Mouse (Mus musculus) lung, postnatal 25 days (tissue): ENCODE results near the gene Dars.

Experiments
- DNase-seq: peaks from one replicate; pipeline ENCODE4 v3.0.0; 2022; ENCODE audit warnings: low spot score

Gene Dars

DNA sequence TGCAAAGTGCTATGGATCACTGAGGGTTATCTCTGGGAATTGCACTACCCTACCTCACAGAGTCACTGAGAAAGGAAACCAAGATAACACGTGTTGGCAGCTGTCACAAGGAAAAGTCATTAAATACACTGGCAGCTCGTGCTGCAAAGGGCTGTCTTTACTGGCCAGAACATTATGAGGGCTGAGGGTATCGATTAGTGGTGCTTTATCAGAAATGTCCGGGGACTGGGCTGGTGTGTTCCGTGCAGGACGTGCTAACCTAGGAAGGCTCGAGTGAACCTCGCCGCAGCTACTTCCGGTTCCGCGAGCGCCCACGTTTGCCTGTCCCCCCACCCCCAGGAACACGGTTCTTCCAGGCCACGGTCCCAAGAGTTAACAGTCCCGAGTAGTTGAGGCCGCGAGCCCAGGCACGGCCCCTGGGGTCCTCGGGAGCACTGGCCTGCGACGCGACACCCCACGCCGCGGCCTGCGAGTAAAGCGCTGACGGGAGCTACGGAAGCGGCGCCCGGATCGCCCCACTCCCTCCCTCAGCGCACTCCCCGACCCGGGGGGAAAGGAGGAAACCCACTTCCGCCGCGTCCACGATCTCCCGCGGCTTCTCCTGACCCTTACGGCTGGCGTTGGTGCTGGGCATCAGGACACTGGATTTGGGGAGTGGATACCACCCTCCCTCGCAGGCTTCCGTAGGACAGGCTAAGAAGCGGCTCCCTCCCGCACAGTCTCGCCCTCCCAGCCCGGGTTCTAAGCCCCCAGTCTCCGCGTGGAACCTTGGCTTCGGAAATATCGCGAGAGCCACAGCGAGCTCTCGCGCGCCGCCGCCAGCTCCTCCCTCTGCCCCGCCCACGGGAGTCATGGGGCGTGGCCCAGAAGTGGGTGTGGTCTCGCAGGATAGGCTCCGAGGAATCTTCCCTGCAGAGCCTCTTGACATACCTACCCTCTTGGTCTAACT lies at the start of gene Dars:
TSS of gene Dars (minus strand) at position 785 of the 949 bp plus-strand sequence.
- DNase-seq: peak; percentile 93

DNA sequence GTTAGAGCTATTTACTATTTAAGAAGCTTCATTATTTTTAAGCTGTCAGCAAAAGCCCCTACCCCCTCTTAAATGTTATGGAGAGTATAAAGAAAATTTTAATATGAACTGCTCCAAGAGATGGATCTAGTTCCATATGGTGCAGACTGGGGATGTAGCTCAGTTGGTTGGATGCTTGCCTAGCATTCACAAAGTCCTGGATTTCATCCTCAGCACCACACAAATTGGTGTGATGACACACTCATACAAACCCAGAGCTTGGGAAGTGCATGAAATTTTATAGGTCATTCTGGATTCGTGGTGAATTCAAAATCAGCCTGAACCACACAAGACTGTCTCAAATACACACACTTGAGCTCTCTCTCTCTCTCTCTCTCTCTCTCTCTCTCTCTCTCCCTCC lies 49.7 kb upstream of the Dars start:
- DNase-seq: no peak

DNA sequence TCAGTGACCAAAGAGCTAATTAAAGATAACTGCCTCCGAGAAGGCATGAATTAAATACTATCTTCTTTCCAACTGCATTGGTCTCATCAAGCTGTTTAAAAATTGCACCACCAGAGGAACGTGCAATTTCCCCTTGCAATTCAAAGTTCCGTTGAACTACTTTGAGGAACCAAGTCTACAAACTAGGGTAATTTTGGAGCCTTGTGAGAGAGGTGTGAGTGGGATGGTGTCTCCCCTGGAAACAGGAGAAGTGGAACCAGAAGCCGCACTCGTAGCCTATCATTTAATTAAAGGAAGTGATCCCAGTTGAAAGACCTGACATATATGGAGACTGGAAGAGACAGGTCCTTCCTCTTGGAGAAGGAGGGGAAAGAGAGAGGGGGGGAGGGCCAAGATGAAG lies 46.3 kb upstream of the Dars start:
- DNase-seq: no peak

DNA sequence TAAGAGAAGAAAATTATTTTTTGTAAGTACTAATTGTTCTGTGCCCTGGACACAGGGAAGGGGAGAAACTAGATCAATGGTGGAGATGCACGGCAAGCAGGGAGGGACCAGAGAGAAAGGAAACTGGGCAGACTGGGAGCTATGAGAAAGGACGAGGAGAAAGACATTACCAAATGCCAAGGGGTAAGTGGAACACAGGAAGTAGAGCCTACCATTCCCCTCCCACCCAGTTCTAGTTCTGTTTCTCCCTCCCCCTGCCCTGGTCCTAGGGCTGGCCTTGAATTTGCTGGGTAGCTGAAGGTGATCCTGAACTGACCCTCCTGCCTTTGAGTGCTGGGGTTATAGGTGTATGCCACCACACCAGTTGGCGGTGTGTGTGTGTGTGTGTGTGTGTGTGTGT lies 45.2 kb upstream of the Dars start:
- DNase-seq: no peak

DNA sequence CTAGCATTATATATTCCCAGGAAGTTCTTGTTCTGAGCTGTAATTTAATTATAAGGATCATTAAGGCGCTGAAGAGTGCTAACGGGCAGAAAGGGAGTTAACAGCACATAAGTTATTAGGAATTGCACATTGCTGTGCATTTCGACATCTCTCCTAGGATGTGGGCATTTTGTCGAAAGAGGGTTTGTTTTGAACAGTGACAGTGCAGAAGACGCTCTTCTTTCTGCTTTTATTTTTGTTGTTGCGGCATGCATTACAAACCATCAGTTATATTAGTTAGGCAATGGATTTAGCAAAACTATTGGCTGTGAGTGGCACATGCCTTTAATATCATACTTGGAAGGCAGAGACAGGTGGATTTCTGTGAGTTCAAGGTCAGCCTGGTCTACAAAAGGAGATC lies 43.6 kb upstream of the Dars start:
- DNase-seq: no peak

DNA sequence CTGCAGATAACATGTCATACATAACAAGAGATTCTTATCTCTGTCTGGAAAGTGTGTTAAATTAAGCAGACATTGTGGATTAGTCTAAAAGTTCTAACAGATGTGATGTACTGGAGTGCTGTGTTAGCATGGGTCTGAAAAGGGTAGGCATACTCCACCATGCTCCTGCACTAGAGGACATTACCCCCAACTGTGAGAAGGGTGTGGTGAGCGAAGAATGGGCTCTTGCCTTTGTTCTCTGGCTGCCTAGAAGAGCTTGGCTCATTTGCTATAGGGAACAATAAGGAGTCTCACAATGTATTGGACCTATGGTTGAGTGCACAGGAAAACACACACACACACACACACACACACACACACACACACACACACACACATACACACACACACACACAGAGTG lies 42.3 kb upstream of the Dars start:
- DNase-seq: no peak

DNA sequence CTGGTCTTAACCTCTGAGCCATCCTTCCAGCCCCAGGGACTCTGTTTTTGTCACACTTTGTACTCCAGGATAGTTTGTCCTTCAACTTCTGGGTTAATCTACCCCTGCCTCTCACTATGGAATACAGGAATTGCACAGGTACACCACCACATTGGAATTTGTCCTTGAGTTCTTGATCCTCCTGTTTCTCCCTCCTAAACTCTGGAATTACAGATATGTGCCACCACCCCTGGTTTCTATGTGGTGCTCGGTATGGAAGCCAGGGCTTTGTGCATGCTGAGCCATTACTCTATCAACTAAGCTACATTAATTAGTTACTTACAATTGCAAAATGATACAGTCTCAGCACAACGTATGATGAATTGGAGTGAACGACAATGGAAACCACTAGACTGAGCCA lies 41.8 kb upstream of the Dars start:
- no peak for DNase-seq

DNA sequence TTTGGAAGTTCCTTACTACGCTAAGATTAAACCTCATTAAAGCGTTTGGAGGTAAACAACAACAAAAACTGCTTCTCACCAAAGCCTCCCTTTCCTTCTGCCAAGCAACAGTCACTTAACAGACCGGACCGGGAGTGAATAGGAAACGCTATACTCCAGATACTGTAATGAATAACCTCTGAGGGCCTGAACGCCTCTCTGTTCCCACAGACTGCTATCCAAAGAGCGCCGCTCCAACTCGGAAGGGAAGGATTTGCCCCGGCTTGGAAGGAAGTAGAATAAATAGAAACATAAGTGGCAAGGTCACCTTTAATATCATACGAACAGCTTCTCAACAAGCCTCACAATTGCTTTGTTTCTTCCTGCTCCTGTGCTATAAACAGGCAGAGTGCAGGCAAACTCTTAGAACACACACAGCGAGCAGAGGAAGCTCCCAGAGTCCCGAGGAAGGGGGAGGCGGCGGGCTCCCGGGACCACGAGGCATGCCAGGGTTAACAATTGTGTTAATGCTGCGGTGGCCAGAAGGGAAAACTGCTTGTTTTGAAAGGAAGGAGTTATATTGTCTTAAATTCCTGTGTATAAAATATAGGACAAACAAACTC lies 39.8 kb upstream of the Dars start:
- DNase-seq: peak; percentile 71

DNA sequence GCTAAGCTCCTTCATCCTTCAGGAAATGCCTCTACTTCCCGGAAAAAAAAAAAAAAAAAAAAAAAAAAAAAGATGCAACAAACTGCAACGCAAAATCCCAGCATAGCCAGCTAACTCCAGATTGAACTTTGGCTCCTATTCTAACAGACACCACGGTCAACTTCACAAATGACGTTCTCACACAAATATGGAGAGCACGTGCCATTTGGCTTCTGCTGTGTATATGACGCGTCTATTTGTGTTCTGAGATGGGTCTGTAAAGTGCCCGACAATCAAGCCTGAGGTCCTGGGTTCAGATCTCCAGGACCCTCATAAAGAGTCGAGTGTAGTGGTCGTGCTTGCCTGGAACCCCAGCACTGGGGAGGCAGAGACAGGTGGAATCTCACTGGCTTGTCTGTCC lies 39.1 kb upstream of the Dars start:
- no peak for DNase-seq

DNA sequence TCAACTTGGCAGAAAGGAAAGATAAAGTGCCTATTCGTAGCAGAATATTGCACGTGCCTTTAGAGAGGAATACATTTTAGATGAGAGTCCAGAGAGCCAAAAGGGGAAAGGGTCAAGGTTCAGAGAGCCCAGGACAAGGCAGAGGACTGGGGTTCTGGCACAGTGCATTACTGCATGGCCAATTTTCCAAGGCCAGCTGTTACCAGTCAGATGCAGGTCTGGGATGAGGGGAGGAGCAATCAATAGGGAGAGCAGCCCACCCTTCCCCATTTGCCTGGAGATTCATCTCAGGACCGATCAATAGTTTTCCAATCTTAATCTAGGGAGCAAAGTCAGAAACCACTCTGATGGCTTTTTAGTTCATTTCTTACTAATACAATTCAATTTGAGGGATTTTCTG lies 35.0 kb upstream of the Dars start:
- no peak for DNase-seq

DNA sequence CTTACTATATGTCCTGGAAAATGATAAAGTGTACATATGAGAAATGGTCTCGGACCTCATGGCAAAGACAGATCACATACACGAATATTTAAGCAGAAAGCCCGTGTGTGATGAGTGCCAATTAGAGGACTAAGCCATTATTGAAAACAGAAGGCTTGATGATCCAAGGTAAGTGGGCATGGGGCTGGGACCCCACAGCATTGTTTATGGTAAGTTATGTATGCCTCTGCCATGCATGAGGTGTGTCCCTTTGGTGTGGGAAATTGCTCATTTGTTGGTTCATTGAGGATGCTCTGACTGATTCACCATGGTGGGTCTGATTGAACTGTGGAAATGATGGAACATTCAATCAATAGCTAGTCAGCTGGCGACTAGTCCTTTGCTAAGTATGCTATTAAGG lies 34.0 kb upstream of the Dars start:
- DNase-seq: no peak

DNA sequence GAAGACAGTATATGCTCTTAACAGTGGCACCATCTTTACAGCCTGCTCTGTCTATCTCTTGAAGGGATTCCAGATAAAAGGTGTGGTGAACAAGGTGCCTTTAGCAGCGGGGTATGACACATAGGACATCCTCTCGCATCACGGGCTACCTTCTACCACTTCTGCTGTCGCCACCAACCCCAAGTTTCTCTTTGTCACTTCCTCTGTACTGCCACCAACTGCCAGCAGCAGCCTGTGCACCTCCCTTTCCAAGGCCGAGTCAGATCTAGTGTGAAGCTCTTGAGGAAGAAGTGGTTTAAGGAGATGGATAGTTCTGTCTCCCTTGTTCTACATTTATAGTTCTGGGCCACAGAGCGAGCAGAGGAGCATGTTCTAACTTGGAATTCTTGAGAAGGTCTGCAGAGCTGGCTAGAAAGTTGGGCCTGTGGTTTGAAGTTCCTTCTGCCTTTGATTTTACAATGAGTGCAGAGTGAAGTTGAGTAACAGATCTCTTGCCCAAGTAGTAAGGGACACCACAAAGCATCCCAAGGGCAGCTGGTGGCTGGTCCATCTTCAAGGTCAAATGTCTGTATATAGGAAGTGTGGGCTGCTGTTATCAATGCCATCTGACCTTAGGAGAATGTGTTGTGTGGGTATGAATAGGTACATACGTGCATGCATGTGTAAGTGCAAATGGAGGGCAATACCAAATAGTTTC lies 30.2 kb upstream of the Dars start:
- DNase-seq: no peak

DNA sequence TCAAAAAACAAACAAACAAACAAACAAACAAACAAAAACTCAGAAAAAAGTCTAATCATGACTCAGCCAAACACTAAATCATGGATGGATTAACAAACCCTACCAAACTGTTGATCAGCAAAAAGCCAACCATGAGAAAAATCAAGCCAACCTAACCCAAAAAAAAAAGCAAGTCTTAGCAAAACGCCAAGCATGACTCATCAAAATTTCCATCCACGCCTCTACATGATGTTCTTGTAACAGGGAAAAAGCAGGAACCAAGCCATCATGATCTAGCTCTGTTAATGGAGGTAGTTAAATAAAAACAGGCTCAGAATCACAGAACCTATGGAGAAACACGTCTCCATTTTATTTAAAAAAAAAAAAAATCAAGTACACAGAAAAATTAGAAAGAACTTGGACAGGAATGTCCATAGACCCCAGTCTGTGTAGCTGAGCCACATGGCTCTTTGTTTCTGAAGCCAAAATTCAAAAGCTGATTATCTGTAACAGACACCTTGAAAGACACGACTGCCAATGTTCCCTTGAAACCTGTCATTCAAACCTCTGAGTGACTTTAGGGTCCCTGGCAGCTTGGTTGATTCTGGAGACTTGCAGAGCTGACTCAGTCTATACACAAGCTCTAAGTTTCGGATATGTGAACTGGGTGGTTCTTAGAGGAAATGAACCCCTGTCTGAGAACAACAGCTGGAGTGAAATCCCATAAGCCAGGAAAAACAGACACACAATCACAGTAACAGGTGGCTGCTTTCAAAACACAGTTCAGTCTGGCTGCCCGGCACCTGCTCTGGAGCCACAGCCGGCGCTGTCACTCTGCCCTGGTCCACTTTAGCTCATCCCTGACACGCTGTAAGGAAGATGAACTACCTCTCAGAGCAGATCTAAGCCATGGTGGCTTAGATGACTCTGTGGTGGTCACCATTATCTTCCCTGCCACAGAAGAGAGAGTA lies 27.0 kb upstream of the Dars start:
- DNase-seq: peak; percentile 16

DNA sequence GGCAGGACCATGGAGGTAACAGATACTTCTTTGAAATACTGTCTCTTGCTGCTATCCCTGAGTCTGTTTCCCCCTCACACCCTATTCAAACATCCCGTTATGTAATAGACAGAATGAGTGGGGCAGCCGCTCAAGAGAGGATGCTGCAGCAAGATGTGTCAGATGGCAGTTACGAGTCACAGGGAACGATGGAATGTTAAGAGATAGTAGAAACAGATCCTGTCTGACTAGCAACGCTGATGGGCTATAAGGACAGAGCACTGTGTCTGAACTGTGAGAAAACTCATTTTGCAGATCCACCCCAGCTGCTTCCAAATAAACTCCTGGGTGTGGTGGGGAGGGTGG lies 23.9 kb upstream of the Dars start:
- no peak for DNase-seq

DNA sequence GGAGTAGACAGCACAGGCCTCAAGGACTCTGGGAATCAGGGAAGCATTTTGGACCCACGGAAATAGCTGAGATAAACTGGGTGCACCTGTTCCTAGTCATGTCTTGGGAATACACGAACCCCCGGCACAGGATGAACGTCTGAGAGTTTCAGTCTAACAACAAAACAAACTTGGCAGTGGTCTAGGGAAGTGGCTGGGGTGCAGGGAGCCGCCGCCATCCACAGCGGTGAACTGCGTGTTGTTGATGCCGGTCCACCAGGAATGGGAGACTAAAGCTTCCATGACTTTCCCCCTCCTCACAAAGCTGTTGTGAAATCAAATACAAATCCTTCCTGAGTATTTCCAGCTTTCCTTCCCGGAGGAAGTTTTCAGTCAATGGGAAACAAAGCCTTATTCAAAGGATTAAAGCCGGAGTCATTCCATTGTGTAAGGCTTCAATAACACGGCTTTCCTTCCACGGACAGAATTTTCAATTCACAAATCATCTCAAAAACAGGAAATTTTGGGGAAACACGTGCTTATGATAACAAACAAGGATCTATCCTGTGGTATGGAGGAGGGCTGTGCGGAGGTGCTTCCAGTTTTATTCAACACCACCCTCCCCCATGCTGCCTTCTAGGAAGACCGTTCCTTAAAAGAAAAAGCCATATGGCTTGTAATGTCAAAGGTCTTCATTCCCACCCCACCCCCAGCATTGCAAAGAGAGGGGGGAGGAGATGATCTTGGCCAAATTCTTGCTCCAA lies 23.4 kb upstream of the Dars start:
- DNase-seq: no peak

DNA sequence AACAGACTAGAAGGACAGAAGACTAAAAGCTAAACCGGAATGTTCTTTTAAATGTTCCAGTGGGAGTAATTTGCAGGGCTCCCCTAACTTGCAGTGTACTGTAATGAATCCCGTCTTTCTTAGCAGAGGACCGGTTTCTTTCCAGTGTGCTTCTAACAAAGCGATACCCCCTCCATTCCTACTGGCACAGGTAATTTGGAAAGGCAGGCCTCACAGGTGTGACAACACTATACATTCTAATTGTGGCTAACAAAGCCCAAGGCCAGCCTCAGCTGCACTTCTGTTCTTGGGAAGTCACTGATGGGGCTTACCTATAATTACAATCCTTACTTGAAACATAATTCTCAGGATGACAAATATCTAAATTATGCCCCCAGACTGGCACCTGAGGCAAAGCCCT lies 22.4 kb upstream of the Dars start:
- no peak for DNase-seq

DNA sequence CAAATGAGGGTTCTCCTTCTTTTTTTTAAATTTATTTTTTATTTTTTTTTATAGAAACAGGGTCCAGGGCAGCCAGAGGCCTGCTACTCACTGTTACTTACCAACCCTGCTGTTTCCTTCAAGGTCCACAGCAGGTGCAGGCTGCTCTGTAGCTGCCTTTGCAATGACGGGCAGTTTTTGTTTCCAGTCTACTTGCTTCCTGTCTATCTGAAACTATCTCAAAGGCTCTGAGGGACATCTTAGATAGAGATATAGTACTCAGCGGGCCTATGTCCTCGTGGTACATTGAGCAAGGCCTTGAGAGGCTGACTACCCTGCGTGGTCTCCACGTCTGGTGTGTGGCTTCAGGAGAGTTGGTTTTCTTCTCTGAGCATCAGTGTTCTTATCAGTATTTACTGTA lies 21.4 kb upstream of the Dars start:
- DNase-seq: no peak

DNA sequence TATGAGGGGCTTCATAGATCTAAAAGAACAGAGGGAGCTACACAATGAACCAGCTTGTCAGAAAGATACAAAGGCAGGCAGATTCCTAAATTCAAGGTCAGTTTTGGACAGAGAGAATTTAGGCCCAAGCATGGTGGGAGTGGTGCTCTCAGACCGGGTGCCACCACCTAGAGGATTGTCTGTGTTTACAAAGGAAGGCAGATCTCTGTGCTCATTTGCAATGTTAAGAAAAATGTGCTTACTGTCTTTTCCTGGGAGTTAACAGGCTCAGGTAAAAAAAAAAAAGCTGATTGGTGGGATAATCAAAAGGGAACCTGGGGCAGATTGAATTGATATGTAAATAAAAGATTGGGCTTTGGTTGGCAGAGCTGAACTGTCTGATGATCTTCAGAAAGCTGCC lies 20.1 kb upstream of the Dars start:
- DNase-seq: no peak

DNA sequence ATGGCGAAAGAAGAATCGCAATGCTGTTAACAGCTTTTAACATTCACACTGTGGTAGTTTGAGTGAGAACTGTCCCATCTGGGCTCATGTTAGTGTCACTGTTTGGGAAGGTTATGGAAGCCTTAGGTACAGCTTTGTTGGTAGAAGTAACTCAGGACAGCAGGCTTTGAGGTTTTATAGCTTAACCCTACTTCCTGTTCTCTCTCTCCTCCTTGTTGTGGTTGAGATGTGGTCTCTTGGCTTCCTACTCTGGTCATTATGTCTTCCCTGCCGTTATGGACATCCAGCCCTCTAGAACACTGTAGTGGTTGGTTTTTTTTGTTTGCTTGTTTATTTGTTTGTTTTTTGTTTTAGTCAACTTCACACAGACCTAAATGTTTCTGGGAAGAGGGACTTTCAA lies 18.8 kb upstream of the Dars start:
- no peak for DNase-seq

DNA sequence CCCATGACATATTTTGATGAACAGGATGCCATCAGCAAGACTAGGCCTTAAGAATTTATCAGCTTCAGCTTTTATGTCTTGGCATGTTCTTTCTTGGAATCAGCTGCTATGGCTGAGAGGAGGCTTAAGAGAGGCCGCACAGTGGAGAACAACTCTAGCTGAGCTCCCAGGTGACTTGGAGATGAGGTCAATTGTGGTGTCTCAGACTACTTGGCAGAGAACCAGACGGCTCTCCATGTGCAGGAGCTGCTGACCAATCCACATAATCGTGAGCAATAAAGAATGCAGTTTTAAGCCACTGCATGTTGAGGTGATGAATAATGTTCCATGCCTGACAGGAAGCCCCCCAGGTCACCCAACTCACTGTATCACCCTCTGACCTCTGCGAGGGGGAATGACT lies 18.4 kb upstream of the Dars start:
- no peak for DNase-seq

DNA sequence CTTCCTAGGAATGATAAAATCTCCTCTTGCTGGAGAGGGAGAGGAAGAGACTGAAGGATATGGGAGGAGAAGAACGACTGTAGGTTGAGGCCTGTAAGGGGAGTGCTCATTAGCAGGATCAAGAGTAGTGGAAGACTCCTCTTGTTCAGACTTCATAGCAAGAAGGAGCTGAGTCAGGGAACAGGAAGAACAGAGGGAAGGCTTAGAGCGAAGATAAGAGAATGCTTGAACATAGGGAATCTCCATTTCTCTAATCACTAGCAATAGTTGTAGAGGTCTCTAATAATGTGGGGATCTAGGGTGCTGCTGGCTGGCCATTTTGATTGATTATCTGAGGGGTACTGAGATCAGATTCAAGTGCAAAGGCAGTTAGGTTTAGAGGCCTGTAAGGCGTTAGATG lies 7.8 kb upstream of the Dars start:
- DNase-seq: no peak

DNA sequence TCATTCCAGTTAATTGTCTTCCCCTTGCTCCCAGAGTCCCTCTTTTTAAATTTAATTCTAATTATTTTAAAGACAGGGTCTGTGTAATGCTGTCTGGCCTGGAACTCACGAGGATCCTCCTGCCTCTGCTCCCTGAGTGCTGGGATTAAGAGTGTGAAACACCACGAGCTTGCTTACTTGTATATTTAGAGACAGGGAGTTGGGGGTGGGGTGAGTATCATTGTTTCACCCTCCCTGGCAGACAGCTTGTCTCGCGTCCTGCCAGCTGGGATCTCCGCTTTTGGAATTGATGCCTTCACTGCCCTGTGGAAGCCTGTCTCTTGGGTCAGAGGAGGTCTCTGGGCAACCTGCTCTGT lies 343 bp upstream of the Dars start:
- peak; percentile 29 for DNase-seq
